Mouse (Mus musculus) bone marrow macrophage, adult 2 months (primary cell): Measurements from ENCODE around the gene Uqcr11.

ENCODE experiments used
- CTCF ChIP-seq: IDR thresholded peaks from 2 replicates; pipeline ENCODE4 v1.5.1; 2012; ENCODE audit warnings: low read depth, mild to moderate bottlenecking, low read length, moderate library complexity
- POLR2A ChIP-seq: IDR thresholded peaks from 2 replicates; pipeline ENCODE4 v1.6.1; 2012; ENCODE audit warnings: mild to moderate bottlenecking, low read depth, low read length, borderline replicate concordance

- no peak for TF ChIP-seq CTCF
- no peak for TF ChIP-seq POLR2A
Measured at GRCm38 (mm10) chr10:80437973-80438372, 31.3 kb upstream of the Uqcr11 start.
